8 mouse cellular contexts compared by ENCODE assay signal in genomic region chr8:84659936-84660818, GRCm38 (mm10). TPM values are rescaled to one million over a fixed set of nuclear protein-coding genes. Genes with fewer than 3 reads are reported as not detected.
DNase-seq lines count a peak whose midpoint lies in the region; ATAC-seq and TF ChIP-seq lines count a peak whose summit lies in the region.

No protein-coding gene starts in this region.

- no peaks in the 10 kb centered on the region for H3K9me3 ChIP-seq in forebrain, embryonic 15.5 days
- H3K9me3 ChIP-seq in hindbrain, embryonic 14.5 days (ENCODE audit: control insufficient read depth, low read length): no peaks in the 10 kb centered on the region
- no peaks in the 10 kb centered on the region for H3K9me3 ChIP-seq in liver, embryonic 11.5 days (ENCODE audit: control insufficient read depth, low read length)

- no peaks in the 10 kb centered on the region for H3K36me3 ChIP-seq in forebrain, embryonic 15.5 days
- H3K36me3 ChIP-seq in hindbrain, embryonic 14.5 days (replicated peaks; ENCODE audit: control insufficient read depth, insufficient read depth): no peaks in the 10 kb centered on the region
- H3K36me3 ChIP-seq in liver, embryonic 11.5 days (ENCODE audit: control insufficient read depth, insufficient read depth, low read length): no peaks in the 10 kb centered on the region
- H3K36me3 ChIP-seq in myocyte (ENCODE audit: control insufficient read depth, insufficient read depth): no peaks in the 10 kb centered on the region
- no peaks in the 10 kb centered on the region for H3K36me3 ChIP-seq in thymus, adult 2 months (ENCODE audit: control insufficient read depth, insufficient read depth, low read length)

- no peaks in the 10 kb centered on the region for H3K27me3 ChIP-seq in forebrain, embryonic 15.5 days
- H3K27me3 ChIP-seq in hindbrain, embryonic 14.5 days (ENCODE audit: control insufficient read depth, insufficient read depth, low read length): no peaks in the 10 kb centered on the region
- no peaks in the 10 kb centered on the region for H3K27me3 ChIP-seq in liver, embryonic 11.5 days (replicated peaks; ENCODE audit: control insufficient read depth, insufficient read depth, low read length)
- H3K27me3 ChIP-seq in myocyte (ENCODE audit: control insufficient read depth, insufficient read depth, insufficient read length): no peaks in the 10 kb centered on the region
- H3K27me3 ChIP-seq in thymus, adult 2 months (ENCODE audit: control insufficient read depth, insufficient read depth, low read length): no peaks in the 10 kb centered on the region

- H3K4me3 ChIP-seq in forebrain, embryonic 15.5 days: peak overlapping the region; percentile 70
- H3K4me3 ChIP-seq in hindbrain, embryonic 14.5 days (replicated peaks; ENCODE audit: low read length): peak overlapping the region; percentile 71
- peak overlapping the region; percentile 87 for H3K4me3 ChIP-seq in liver, embryonic 11.5 days (ENCODE audit: low read depth, low read length)
- H3K4me3 ChIP-seq in myocyte: peak overlapping the region; percentile 99
- H3K4me3 ChIP-seq in thymus, adult 2 months (ENCODE audit: control insufficient read depth, insufficient read depth, low read length): peak overlapping the region; percentile 41

- peak overlapping the region; percentile 77 for H3ac ChIP-seq in myocyte (ENCODE audit: control insufficient read depth, insufficient read length)

- peaks cover 58% of the 10 kb centered on the region for H3K4me1 ChIP-seq in forebrain, embryonic 15.5 days
- H3K4me1 ChIP-seq in hindbrain, embryonic 14.5 days (replicated peaks; ENCODE audit: control insufficient read depth, insufficient read depth, low read length): peaks cover 47% of the 10 kb centered on the region
- peaks cover 51% of the 10 kb centered on the region for H3K4me1 ChIP-seq in liver, embryonic 11.5 days (replicated peaks; ENCODE audit: control insufficient read depth, insufficient read depth, low read length)
- H3K4me1 ChIP-seq in thymus, adult 2 months (replicated peaks; ENCODE audit: control insufficient read depth, insufficient read depth, low read length): peaks cover 38% of the 10 kb centered on the region

- peak overlapping the region; percentile 74 for H3K9ac ChIP-seq in forebrain, embryonic 15.5 days (replicated peaks)
- peak overlapping the region; percentile 71 for H3K9ac ChIP-seq in hindbrain, embryonic 14.5 days
- peak overlapping the region; percentile 96 for H3K9ac ChIP-seq in liver, embryonic 11.5 days (ENCODE audit: low read depth, low read length)

- peak; percentile 91 for DNase-seq in 416B (ENCODE audit: low read depth)
- DNase-seq in hindbrain, embryonic 14.5 days (ENCODE audit: low spot score): no peak
- peak; percentile 76 for DNase-seq in liver, embryonic 11.5 days (ENCODE audit: low spot score)
- peak; percentile 83 for DNase-seq in thymus, adult 2 months
- no peak for DNase-seq in frontal cortex, postnatal 10 days (ENCODE audit: low spot score in 2 of 2)

- H3K79me2 ChIP-seq in myocyte (ENCODE audit: control insufficient read depth, insufficient read depth): peaks cover 21% of the 10 kb centered on the region

- no peak for TF ChIP-seq CTCF in thymus, adult 2 months (IDR thresholded peaks at IDR 0.05; ENCODE audit: borderline replicate concordance, control insufficient read depth, extremely low read depth, insufficient read depth, low read length, poor library complexity)

- peak overlapping the region; percentile 32; the same call in 1 of the 2 replicates for H3K27ac ChIP-seq in forebrain, embryonic 15.5 days (replicated peaks)
- peak overlapping the region; percentile 84 for H3K27ac ChIP-seq in hindbrain, embryonic 14.5 days
- peak overlapping the region; percentile 95 for H3K27ac ChIP-seq in liver, embryonic 11.5 days (ENCODE audit: low read depth, low read length)
- peak overlapping the region; percentile 91 for H3K27ac ChIP-seq in thymus, adult 2 months (ENCODE audit: control insufficient read depth, insufficient read depth, low read length)

- TF ChIP-seq POLR2A in myocyte (IDR thresholded peaks at IDR 0.05; ENCODE audit: insufficient read length, low read depth): peak; percentile 38
- TF ChIP-seq POLR2A in thymus, adult 2 months (IDR thresholded peaks at IDR 0.05; ENCODE audit: control insufficient read depth, extremely low read depth, insufficient read depth, low read length, poor library complexity): no peak

- peak; percentile 34 for ATAC-seq in activated CD4-positive, CD25-positive, alpha-beta regulatory T cell, adult 4 months
- ATAC-seq in forebrain, embryonic 15.5 days (replicated peaks): no peak
- no peak for ATAC-seq in hindbrain, embryonic 14.5 days (ENCODE audit: low FRiP score)
- ATAC-seq in liver, embryonic 11.5 days (replicated peaks; ENCODE audit: low FRiP score): no peak

- 4% methylated on average over 33 of the region's 33 CpGs for WGBS in forebrain, embryonic 15.5 days
- WGBS in hindbrain, embryonic 14.5 days: 3% methylated on average over 33 of the region's 33 CpGs
- 2% methylated on average over 33 of the region's 33 CpGs for WGBS in liver, embryonic 11.5 days
- 2% methylated on average over 33 of the region's 33 CpGs for WGBS in thymus, adult 2 months

- peak overlapping the region; percentile 89 for H3K4me2 ChIP-seq in forebrain, embryonic 15.5 days (replicated peaks)
- peak overlapping the region; percentile 79 for H3K4me2 ChIP-seq in hindbrain, embryonic 14.5 days (replicated peaks)
- H3K4me2 ChIP-seq in liver, embryonic 11.5 days: peak overlapping the region; percentile 97
- peak overlapping the region; percentile 88 for H3K4me2 ChIP-seq in myocyte (ENCODE audit: low read depth)

TF ChIP-seq in myocyte, 11 proteins besides CTCF, POLR2A, EP300 and RAD21:
- no peak for TF ChIP-seq CEBPB (IDR thresholded peaks at IDR 0.05; ENCODE audit: insufficient read depth, poor library complexity, severe bottlenecking)
- peak; percentile 82 for TF ChIP-seq POLR2AphosphoS2 (IDR thresholded peaks at IDR 0.05; ENCODE audit: insufficient read length, low read depth)
- peak; percentile 92 for TF ChIP-seq SRF (IDR thresholded peaks at IDR 0.05; ENCODE audit: control insufficient read depth, insufficient read length, low read depth)

RNA-seq across cellular contexts. Expression of gene Ier2, which starts 2.5 kb away (rescaled TPM):
- 10 to 100 TPM; 54.7 to 56.1 TPM for polyA plus RNA-seq in activated CD4-positive, CD25-positive, alpha-beta regulatory T cell, adult 4 months (2017; shearing (Covaris generic))
- 26.0 and 33.4 TPM in 2 replicates for polyA plus RNA-seq in forebrain, embryonic 15.5 days (2015; fragmentation: Nextera tagmentation; extraction: Ambion mirVana)
- polyA plus RNA-seq in hindbrain, embryonic 14.5 days (2014; fragmentation: Nextera tagmentation; extraction: Ambion mirVana): 17.4 and 20.1 TPM in 2 replicates
- polyA plus RNA-seq in liver, embryonic 11.5 days (2014; fragmentation: Nextera tagmentation; extraction: Ambion mirVana): 46.5 and 50.1 TPM in 2 replicates
- polyA plus RNA-seq in myocyte (2012; fragmentation: generic; extraction: Trizol): 75.7 TPM
- polyA plus RNA-seq in thymus, adult 2 months (2012; rRNA removed): 29.2 and 33.7 TPM in 2 replicates

RNA-seq across cellular contexts. Expression of gene Trmt1, which starts 25.9 kb away (rescaled TPM):
- 10 to 100 TPM; 32.6 to 49.8 TPM for polyA plus RNA-seq in activated CD4-positive, CD25-positive, alpha-beta regulatory T cell, adult 4 months (2017; shearing (Covaris generic))
- polyA plus RNA-seq in forebrain, embryonic 15.5 days (2015; fragmentation: Nextera tagmentation; extraction: Ambion mirVana): 62.4 and 64.0 TPM in 2 replicates
- 55.2 and 62.1 TPM in 2 replicates for polyA plus RNA-seq in hindbrain, embryonic 14.5 days (2014; fragmentation: Nextera tagmentation; extraction: Ambion mirVana)
- polyA plus RNA-seq in liver, embryonic 11.5 days (2014; fragmentation: Nextera tagmentation; extraction: Ambion mirVana): 94.1 and 95.6 TPM in 2 replicates
- 94.4 TPM for polyA plus RNA-seq in myocyte (2012; fragmentation: generic; extraction: Trizol)
- 169 and 181 TPM in 2 replicates for polyA plus RNA-seq in thymus, adult 2 months (2012; rRNA removed)

RNA-seq across cellular contexts. Expression of gene Nacc1, which starts 27.5 kb away (rescaled TPM):
- polyA plus RNA-seq in activated CD4-positive, CD25-positive, alpha-beta regulatory T cell, adult 4 months (2017; shearing (Covaris generic)): 10 to 100 TPM in 1 of 2 experiments, 1 to 10 TPM in 1; 9.4 to 12.5 TPM
- 15.5 and 16.4 TPM in 2 replicates for polyA plus RNA-seq in forebrain, embryonic 15.5 days (2015; fragmentation: Nextera tagmentation; extraction: Ambion mirVana)
- polyA plus RNA-seq in hindbrain, embryonic 14.5 days (2014; fragmentation: Nextera tagmentation; extraction: Ambion mirVana): 17.8 and 18.1 TPM in 2 replicates
- polyA plus RNA-seq in liver, embryonic 11.5 days (2014; fragmentation: Nextera tagmentation; extraction: Ambion mirVana): 23.0 and 25.2 TPM in 2 replicates
- 56.1 TPM for polyA plus RNA-seq in myocyte (2012; fragmentation: generic; extraction: Trizol)
- polyA plus RNA-seq in thymus, adult 2 months (2012; rRNA removed): 155 and 182 TPM in 2 replicates

RNA-seq across cellular contexts. Expression of gene Lyl1, which starts 41.1 kb away (rescaled TPM):
- 1 to 10 TPM in 1 of 2 experiments, under 1 TPM in 1; 0.85 to 1.2 TPM for polyA plus RNA-seq in activated CD4-positive, CD25-positive, alpha-beta regulatory T cell, adult 4 months (2017; shearing (Covaris generic))
- polyA plus RNA-seq in forebrain, embryonic 15.5 days (2015; fragmentation: Nextera tagmentation; extraction: Ambion mirVana): 2.1 and 2.5 TPM in 2 replicates
- 3.8 and 5.1 TPM in 2 replicates for polyA plus RNA-seq in hindbrain, embryonic 14.5 days (2014; fragmentation: Nextera tagmentation; extraction: Ambion mirVana)
- polyA plus RNA-seq in liver, embryonic 11.5 days (2014; fragmentation: Nextera tagmentation; extraction: Ambion mirVana): 67.9 and 68.6 TPM in 2 replicates
- not detected for polyA plus RNA-seq in myocyte (2012; fragmentation: generic; extraction: Trizol)
- 7.1 and 7.5 TPM in 2 replicates for polyA plus RNA-seq in thymus, adult 2 months (2012; rRNA removed)

Comparison
In these comparisons a context has a peak if more than half of its experiments do, and no peak if none do; other contexts are left out.
1. DNase-seq: peak in 416B (single experiment), liver, embryonic 11.5 days (single experiment) and thymus, adult 2 months (single experiment); none in hindbrain, embryonic 14.5 days (single experiment) and frontal cortex, postnatal 10 days (0 of 2).
2. H3K27ac ChIP-seq: peak in every context shown above with its lines; median percentile 95 in liver, embryonic 11.5 days; 91 in thymus, adult 2 months; 84 in hindbrain, embryonic 14.5 days; 32 in forebrain, embryonic 15.5 days.
3. H3K4me3 ChIP-seq: peak in every context shown above with its lines; median percentile 99 in myocyte; 87 in liver, embryonic 11.5 days; 71 in hindbrain, embryonic 14.5 days; 70 in forebrain, embryonic 15.5 days; 41 in thymus, adult 2 months.
4. Peak in every context shown above with its lines, with median percentiles within 50 percentile points of each other: H3K4me2 ChIP-seq and H3K9ac ChIP-seq.